Mouse (Mus musculus): ENCODE results near the gene Maz.

- TF ChIP-seq CTCF (IDR thresholded peaks at IDR 0.05) = peak; percentile 91
- no peak for TF ChIP-seq EP300 (IDR thresholded peaks at IDR 0.05)
Measured at GRCm38 (mm10) chr7:127024755-127025555, 1.9 kb downstream of the Maz start.

Data from lung, postnatal 0 days (tissue).